8 mouse cellular contexts compared by ENCODE assay signal in the genomic region with DNA sequence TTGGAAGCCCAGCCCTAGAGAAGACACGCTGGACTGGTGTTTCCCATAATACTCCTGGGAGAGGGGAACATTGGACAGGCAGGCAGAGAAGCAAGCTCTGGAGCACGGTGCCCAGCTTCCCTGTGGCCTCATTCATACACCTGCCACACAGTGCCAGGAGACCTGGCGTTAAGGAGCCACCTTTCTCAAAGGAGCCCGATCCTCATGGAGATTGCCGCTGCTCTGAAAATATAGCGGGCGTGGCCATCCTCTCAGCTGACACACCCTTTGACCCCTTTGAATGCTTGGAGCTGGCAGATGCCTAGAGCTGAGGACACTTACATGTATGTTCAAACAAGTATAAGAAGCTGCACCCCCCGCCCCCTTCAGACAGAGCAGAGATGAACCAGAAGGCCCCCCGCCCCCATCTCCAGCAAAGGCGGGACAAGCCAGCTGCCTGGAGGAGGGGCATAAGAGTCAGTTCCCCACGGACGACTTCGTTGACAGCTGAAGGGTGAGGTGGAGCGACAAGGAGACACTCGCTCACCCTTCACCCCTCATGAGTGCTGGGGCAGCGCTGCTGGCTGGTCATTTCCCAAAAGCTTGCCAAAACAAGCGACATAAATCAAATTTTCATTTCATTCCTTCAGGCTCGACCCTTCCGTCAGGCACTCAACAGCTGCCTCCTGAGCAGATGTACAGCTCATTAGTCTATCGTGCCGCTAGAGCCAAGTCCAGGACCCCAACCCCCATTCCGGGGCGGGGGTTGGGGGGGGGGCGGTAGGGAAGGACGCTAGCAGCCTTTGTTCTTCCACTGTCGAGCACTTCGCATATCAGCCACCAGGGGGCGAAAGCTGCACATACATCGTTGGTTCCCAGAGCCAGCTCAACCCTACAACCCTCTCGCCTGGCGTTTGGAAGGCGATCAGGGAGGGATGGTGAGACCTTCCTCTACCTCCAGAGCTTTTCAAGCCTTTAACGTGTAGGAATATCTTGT. TPM values are rescaled to one million over a fixed set of nuclear protein-coding genes. Genes with fewer than 3 reads are reported as not detected.
DNase-seq lines count a peak whose midpoint lies in the region; ATAC-seq and TF ChIP-seq lines count a peak whose summit lies in the region.

No protein-coding gene starts in this region.

- TF ChIP-seq CTCF in CH12.LX (conservative IDR thresholded peaks at IDR 0.05 in 1 of 2, IDR thresholded peaks at IDR 0.05 in 1 of 2; ENCODE audit: low read depth in 2 of 2, low read length in 2 of 2), result peak; percentile 63 to 85
- peak; percentile 95 for TF ChIP-seq CTCF in heart, postnatal 0 days (IDR thresholded peaks at IDR 0.05; ENCODE audit: low read depth)
- TF ChIP-seq CTCF in liver, embryonic 14.5 days (IDR thresholded peaks at IDR 0.05; ENCODE audit: low read depth), result peak; percentile 97

- H3K9me3 ChIP-seq in CH12.LX (replicated peaks; ENCODE audit: low read length), result no peaks in the 10 kb centered on the region
- H3K9me3 ChIP-seq in forebrain, embryonic 12.5 days, result no peaks in the 10 kb centered on the region
- H3K9me3 ChIP-seq in heart, postnatal 0 days (replicated peaks; ENCODE audit: control insufficient read depth, low read length), result no peaks in the 10 kb centered on the region
- H3K9me3 ChIP-seq in liver, embryonic 14.5 days (ENCODE audit: control insufficient read depth, low read length), result no peaks in the 10 kb centered on the region
- no peaks in the 10 kb centered on the region for H3K9me3 ChIP-seq in neural tube, embryonic 11.5 days (ENCODE audit: control insufficient read depth, low read length)
- no peaks in the 10 kb centered on the region for H3K9me3 ChIP-seq in stomach, embryonic 16.5 days (replicated peaks; ENCODE audit: control insufficient read depth, low read length)

- in situ Hi-C loops in CH12.LX (cut with MboI; ENCODE audit: low pct_ligation_motif_present, low pct_unique_long_range_greater_than_20kb, low sequenced_read_pairs), result loop anchor here (25.0 kb wide), 2 partner anchors 375 to 975 kb away; no protein-coding TSS in a partner anchor

- H3K4me2 ChIP-seq in CH12.LX (ENCODE audit: insufficient read depth, low read depth, poor library complexity, severe bottlenecking), result peak overlapping the region; percentile 94
- peak overlapping the region; percentile 86 for H3K4me2 ChIP-seq in forebrain, embryonic 12.5 days
- peak overlapping the region; percentile 95 for H3K4me2 ChIP-seq in heart, postnatal 0 days (ENCODE audit: low read depth, low read length)
- H3K4me2 ChIP-seq in liver, embryonic 14.5 days (ENCODE audit: low read depth), result peak overlapping the region; percentile 80
- H3K4me2 ChIP-seq in neural tube, embryonic 11.5 days (ENCODE audit: low read depth), result peak overlapping the region; percentile 92
- H3K4me2 ChIP-seq in stomach, embryonic 16.5 days (ENCODE audit: low read depth, low read length), result peak overlapping the region; percentile 100

- under 1% methylated on average over 33 of the region's 33 CpGs for WGBS in forebrain, embryonic 12.5 days
- WGBS in heart, postnatal 0 days, result 1% methylated on average over 33 of the region's 33 CpGs
- WGBS in liver, embryonic 14.5 days (ENCODE audit: insufficient replicate concordance), result 3% methylated on average over 33 of the region's 33 CpGs
- WGBS in neural tube, embryonic 11.5 days, result 2% methylated on average over 33 of the region's 33 CpGs
- WGBS in stomach, embryonic 16.5 days, result 2% methylated on average over 33 of the region's 33 CpGs

- peak overlapping the region; percentile 48 to 62 (median 54) for H3K4me3 ChIP-seq in CH12.LX (replicated peaks in 1 of 3; ENCODE audit: low read depth in 2 of 3, low read length in 2 of 3, poor library complexity in 1 of 3)
- peak overlapping the region; percentile 50 for H3K4me3 ChIP-seq in forebrain, embryonic 12.5 days (replicated peaks)
- peak overlapping the region; percentile 55 for H3K4me3 ChIP-seq in heart, postnatal 0 days (ENCODE audit: low read depth, low read length)
- peak overlapping the region; percentile 40 to 51 for H3K4me3 ChIP-seq in liver, embryonic 14.5 days (ENCODE audit: insufficient read depth in 1 of 2, low read depth in 2 of 2, low read length in 2 of 2)
- H3K4me3 ChIP-seq in neural tube, embryonic 11.5 days (ENCODE audit: low read depth, low read length), result peak overlapping the region; percentile 44
- peak overlapping the region; percentile 62 for H3K4me3 ChIP-seq in stomach, embryonic 16.5 days (replicated peaks; ENCODE audit: low read length)

- ATAC-seq in forebrain, embryonic 12.5 days (ENCODE audit: low FRiP score), result peak; percentile 89
- peak; percentile 90 for ATAC-seq in heart, postnatal 0 days (ENCODE audit: insufficient read depth, low read depth)
- ATAC-seq in liver, embryonic 14.5 days (ENCODE audit: insufficient read depth), result no peak
- ATAC-seq in neural tube, embryonic 11.5 days (ENCODE audit: insufficient read depth, low FRiP score, low TSS enrichment), result peak; percentile 76
- ATAC-seq in stomach, embryonic 16.5 days (ENCODE audit: insufficient read depth, low FRiP score), result peak; percentile 83

- dilution Hi-C loops in CH12.LX (cut with MboI; ENCODE audit: extremely low pct_ligation_motif_present, extremely low pct_unique_long_range_greater_than_20kb, low sequenced_read_pairs), result no loop called here

- H3K79me2 ChIP-seq in CH12.LX (replicated peaks; ENCODE audit: control insufficient read depth, extremely low read depth, insufficient read depth, poor library complexity, severe bottlenecking), result no peaks in the 10 kb centered on the region

- no peak for TF ChIP-seq POLR2A in CH12.LX (IDR thresholded peaks at IDR 0.05; ENCODE audit: low read depth, low read length)

- TF ChIP-seq EP300 in CH12.LX (IDR thresholded peaks at IDR 0.05; ENCODE audit: low read length), result no peak
- TF ChIP-seq EP300 in heart, postnatal 0 days (IDR thresholded peaks at IDR 0.05; ENCODE audit: low read depth), result no peak
- no peak for TF ChIP-seq EP300 in liver, embryonic 14.5 days (IDR thresholded peaks at IDR 0.05; ENCODE audit: low read depth)

- no peaks in the 10 kb centered on the region for H3K36me3 ChIP-seq in CH12.LX (replicated peaks in 1 of 2; ENCODE audit: control insufficient read depth in 1 of 2, insufficient read depth in 1 of 2, low read length in 1 of 2)
- H3K36me3 ChIP-seq in forebrain, embryonic 12.5 days (replicated peaks), result no peaks in the 10 kb centered on the region
- H3K36me3 ChIP-seq in heart, postnatal 0 days (replicated peaks; ENCODE audit: control insufficient read depth, insufficient read depth, low read length), result no peaks in the 10 kb centered on the region
- H3K36me3 ChIP-seq in liver, embryonic 14.5 days (replicated peaks; ENCODE audit: control insufficient read depth, insufficient read depth, low read depth), result no peaks in the 10 kb centered on the region
- no peaks in the 10 kb centered on the region for H3K36me3 ChIP-seq in neural tube, embryonic 11.5 days (ENCODE audit: control insufficient read depth, insufficient read depth, low read length)
- no peaks in the 10 kb centered on the region for H3K36me3 ChIP-seq in stomach, embryonic 16.5 days (ENCODE audit: control insufficient read depth, insufficient read depth, low read length)

- no peak overlapping the region for H3K27ac ChIP-seq in CH12.LX (ENCODE audit: insufficient read depth, low read depth)
- H3K27ac ChIP-seq in forebrain, embryonic 12.5 days, result peak overlapping the region; percentile 78
- H3K27ac ChIP-seq in heart, postnatal 0 days (ENCODE audit: low read depth), result peak overlapping the region; percentile 78
- H3K27ac ChIP-seq in liver, embryonic 14.5 days, result no peak overlapping the region
- peak overlapping the region; percentile 75 for H3K27ac ChIP-seq in neural tube, embryonic 11.5 days (ENCODE audit: low read depth, low read length)
- peak overlapping the region; percentile 76 for H3K27ac ChIP-seq in stomach, embryonic 16.5 days (ENCODE audit: low read length)

- TF ChIP-seq RAD21 in CH12.LX (IDR thresholded peaks at IDR 0.05; ENCODE audit: low read depth, low read length), result peak; percentile 87

- DNase-seq in CH12.LX (ENCODE audit: extremely low read depth), result peak; percentile 85
- DNase-seq in c-Kit-positive CD71-positive TER-119-positive erythroid progenitor cells, embryonic 14.5 days (ENCODE audit: low spot score), result peak; percentile 65
- DNase-seq in heart, postnatal 0 days (ENCODE audit: low spot score), result peak; percentile 82
- DNase-seq in kidney, postnatal 36 days, result peak; percentile 81 to 90
- peak; percentile 37 to 49 (median 42) for DNase-seq in liver, embryonic 14.5 days (ENCODE audit: low read depth in 3 of 3, low spot score in 3 of 3)
- peak; percentile 95 for DNase-seq in neural tube, embryonic 11.5 days (ENCODE audit: low spot score)

- peaks cover 1% of the 10 kb centered on the region for H3K27me3 ChIP-seq in CH12.LX (replicated peaks)
- peaks cover 17% of the 10 kb centered on the region for H3K27me3 ChIP-seq in forebrain, embryonic 12.5 days
- H3K27me3 ChIP-seq in heart, postnatal 0 days (ENCODE audit: control insufficient read depth, insufficient read depth, low read length), result no peaks in the 10 kb centered on the region
- H3K27me3 ChIP-seq in liver, embryonic 14.5 days (ENCODE audit: control insufficient read depth, insufficient read depth, low read length), result no peaks in the 10 kb centered on the region
- H3K27me3 ChIP-seq in neural tube, embryonic 11.5 days (ENCODE audit: control insufficient read depth, insufficient read depth, low read length), result no peaks in the 10 kb centered on the region
- no peaks in the 10 kb centered on the region for H3K27me3 ChIP-seq in stomach, embryonic 16.5 days (ENCODE audit: control insufficient read depth, insufficient read depth, low read length)

- H3K9ac ChIP-seq in CH12.LX (ENCODE audit: insufficient read depth, low read depth), result peak overlapping the region; percentile 68
- peak overlapping the region; percentile 68 for H3K9ac ChIP-seq in forebrain, embryonic 12.5 days
- peak overlapping the region; percentile 69 for H3K9ac ChIP-seq in heart, postnatal 0 days (replicated peaks; ENCODE audit: low read depth, low read length)
- peak overlapping the region; percentile 31 for H3K9ac ChIP-seq in liver, embryonic 14.5 days (replicated peaks)
- peak overlapping the region; percentile 76 for H3K9ac ChIP-seq in neural tube, embryonic 11.5 days (ENCODE audit: low read length)
- peak overlapping the region; percentile 84 for H3K9ac ChIP-seq in stomach, embryonic 16.5 days (ENCODE audit: low read length)

- H3K4me1 ChIP-seq in CH12.LX (ENCODE audit: control insufficient read depth in 1 of 2, insufficient read depth in 2 of 2), result peaks cover 0 to 12% of the 10 kb centered on the region in 2 experiments; a peak in 2 of 4 replicates
- peaks cover 10% of the 10 kb centered on the region for H3K4me1 ChIP-seq in forebrain, embryonic 12.5 days
- H3K4me1 ChIP-seq in heart, postnatal 0 days (ENCODE audit: control insufficient read depth, insufficient read depth), result peaks cover 6% of the 10 kb centered on the region; the same call in 1 of the 2 replicates
- H3K4me1 ChIP-seq in liver, embryonic 14.5 days (replicated peaks; ENCODE audit: control insufficient read depth in 2 of 2, insufficient read depth in 2 of 2, low read length in 1 of 2), result peaks cover 0 to 2% of the 10 kb centered on the region in 2 experiments; a peak in 1 of 4 replicates
- H3K4me1 ChIP-seq in neural tube, embryonic 11.5 days (ENCODE audit: control insufficient read depth, insufficient read depth, low read length), result peaks cover 10% of the 10 kb centered on the region; the same call in 1 of the 2 replicates
- peaks cover 9% of the 10 kb centered on the region for H3K4me1 ChIP-seq in stomach, embryonic 16.5 days (ENCODE audit: control insufficient read depth, insufficient read depth, low read length)

RNA-seq across cellular contexts. Expression of a gene that starts 36.5 kb away (rescaled TPM):
- total RNA-seq in CH12.LX (2012; rRNA removed), result 12.2 and 14.9 TPM in 2 replicates
- 6.6 and 8.4 TPM in 2 replicates for total RNA-seq in CH12.LX (2014; rRNA removed)
- polyA plus RNA-seq in CH12.LX (2012; ENCODE audit: insufficient read length, low read depth), result 27.1 and 28.9 TPM in 2 replicates
- 136 and 143 TPM in 2 replicates for polyA plus RNA-seq in forebrain, embryonic 12.5 days (2016; fragmentation: Nextera tagmentation; extraction: Ambion mirVana)
- 12.4 and 16.7 TPM in 2 replicates for total RNA-seq in heart, postnatal 0 days (2014; rRNA removed; ENCODE audit: low replicate concordance)
- polyA plus RNA-seq in heart, postnatal 0 days (2015; fragmentation: Nextera tagmentation; extraction: Ambion mirVana), result 12.7 and 12.9 TPM in 2 replicates
- polyA plus RNA-seq in liver, embryonic 14.5 days (2012; rRNA removed), result 5.0 and 5.9 TPM in 2 replicates
- polyA plus RNA-seq in liver, embryonic 14.5 days (2014; fragmentation: Nextera tagmentation; extraction: Ambion mirVana), result 12.0 and 12.8 TPM in 2 replicates
- polyA plus RNA-seq in neural tube, embryonic 11.5 days (2014; fragmentation: Nextera tagmentation; extraction: Ambion mirVana), result 150 and 162 TPM in 2 replicates
- 56.7 and 58.4 TPM in 2 replicates for polyA plus RNA-seq in stomach, embryonic 16.5 days (2015; fragmentation: Nextera tagmentation; extraction: Ambion mirVana)

RNA-seq across cellular contexts. Expression of a gene that starts 36.8 kb away (rescaled TPM):
- total RNA-seq in CH12.LX (2012; rRNA removed) (548 and 590 TPM in 2 replicates), CH12.LX (2014; rRNA removed) (495 and 583 TPM in 2 replicates)
- polyA plus RNA-seq in CH12.LX (2012; ENCODE audit: insufficient read length, low read depth), result 271 and 286 TPM in 2 replicates
- 299 and 325 TPM in 2 replicates for polyA plus RNA-seq in forebrain, embryonic 12.5 days (2016; fragmentation: Nextera tagmentation; extraction: Ambion mirVana)
- total RNA-seq in heart, postnatal 0 days (2014; rRNA removed; ENCODE audit: low replicate concordance), result 68.0 and 102 TPM in 2 replicates
- 104 and 120 TPM in 2 replicates for polyA plus RNA-seq in heart, postnatal 0 days (2015; fragmentation: Nextera tagmentation; extraction: Ambion mirVana)
- polyA plus RNA-seq in liver, embryonic 14.5 days (2012; rRNA removed), result 177 and 257 TPM in 2 replicates
- polyA plus RNA-seq in liver, embryonic 14.5 days (2014; fragmentation: Nextera tagmentation; extraction: Ambion mirVana), result 266 and 271 TPM in 2 replicates
- 350 and 400 TPM in 2 replicates for polyA plus RNA-seq in neural tube, embryonic 11.5 days (2014; fragmentation: Nextera tagmentation; extraction: Ambion mirVana)
- 385 and 480 TPM in 2 replicates for polyA plus RNA-seq in stomach, embryonic 16.5 days (2015; fragmentation: Nextera tagmentation; extraction: Ambion mirVana)

Comparison
In these comparisons a context has a peak if more than half of its experiments do, and no peak if none do; other contexts are left out.
1. DNase-seq: peak in every context shown above with its lines; median percentile 95 in neural tube, embryonic 11.5 days; 86 in kidney, postnatal 36 days; 85 in CH12.LX; 82 in heart, postnatal 0 days; 65 in c-Kit-positive CD71-positive TER-119-positive erythroid progenitor cells, embryonic 14.5 days; 42 in liver, embryonic 14.5 days.
2. H3K27ac ChIP-seq: peak in forebrain, embryonic 12.5 days (single experiment), heart, postnatal 0 days (single experiment), neural tube, embryonic 11.5 days (single experiment) and stomach, embryonic 16.5 days (single experiment); none in CH12.LX (single experiment) and liver, embryonic 14.5 days (single experiment).
3. H3K9ac ChIP-seq: peak in every context shown above with its lines; median percentile 84 in stomach, embryonic 16.5 days; 76 in neural tube, embryonic 11.5 days; 69 in heart, postnatal 0 days; 68 in CH12.LX; 68 in forebrain, embryonic 12.5 days; 31 in liver, embryonic 14.5 days.
4. Peak in every context shown above with its lines, with median percentiles within 50 percentile points of each other: H3K4me2 ChIP-seq, H3K4me3 ChIP-seq and CTCF ChIP-seq.